Mouse (Mus musculus) ES-CJ7 (cell line): ENCODE data around the gene Stard10.

ENCODE experiments used
- DNase-seq: peaks from one replicate; pipeline ENCODE4 v3.0.0; 2011; ENCODE audit warnings: low read depth, low spot score

The Stard10 gene

DNA sequence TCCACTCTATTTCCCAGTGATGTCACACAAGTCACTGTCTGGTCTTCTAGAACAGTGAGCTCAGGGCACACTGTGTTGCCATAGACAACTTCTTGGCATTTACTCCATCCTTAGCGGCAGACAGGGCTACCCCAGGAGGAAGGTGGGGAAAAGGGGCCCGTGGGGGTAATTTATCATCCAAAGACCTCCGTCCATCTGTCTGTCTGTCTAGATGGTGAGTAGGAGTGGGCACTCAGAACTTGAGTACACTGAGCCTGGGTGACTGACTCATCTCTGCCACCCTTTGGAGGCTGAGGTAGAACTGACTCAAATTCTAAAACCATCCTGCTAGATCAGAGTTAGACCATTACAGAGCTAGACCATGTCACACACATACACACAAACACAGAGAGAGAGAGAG lies at the start of gene Stard10:
TSS of gene Stard10 (plus strand) at position 73 of the 400 bp plus-strand sequence.
- DNase-seq: no peak

DNA sequence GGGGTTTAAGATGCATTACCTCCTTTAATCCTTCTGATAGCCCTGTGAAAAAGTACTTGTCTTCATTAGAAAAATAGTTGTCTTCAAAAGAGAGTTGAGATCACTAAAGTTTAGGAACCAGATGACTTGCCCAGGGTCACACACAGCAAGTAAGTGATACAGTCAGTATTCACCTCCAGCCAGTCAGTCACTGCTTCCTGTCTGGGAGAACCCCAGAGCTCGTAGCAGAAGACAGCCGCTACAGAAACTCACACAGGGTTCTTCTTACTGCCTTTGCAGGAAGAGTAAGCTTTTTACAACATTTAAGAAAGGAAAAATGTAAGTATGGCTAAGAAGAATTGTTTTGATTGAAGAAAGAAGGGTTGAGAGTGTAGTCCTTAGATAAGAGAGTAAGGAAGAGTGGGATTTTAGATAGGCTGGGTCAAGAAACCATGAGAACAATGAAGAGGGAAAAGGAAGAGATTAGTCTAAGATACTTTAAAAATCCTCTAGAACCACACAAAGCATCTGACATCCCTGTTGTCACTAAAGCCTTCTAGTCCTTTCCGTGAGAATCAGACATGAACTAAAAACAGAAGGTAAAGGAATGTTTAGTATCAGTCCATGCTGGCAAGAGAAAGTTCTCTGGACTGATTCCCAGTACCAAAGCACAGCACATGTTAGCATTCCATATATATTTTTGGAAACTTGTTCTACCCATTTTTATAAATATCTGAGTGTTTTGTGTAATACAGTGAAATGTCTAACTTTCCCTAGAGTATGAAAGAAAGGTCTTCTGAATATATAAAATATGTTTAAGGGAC lies 49.2 kb upstream of the Stard10 start:
- no peak for DNase-seq

- DNase-seq: no peak
Measured at GRCm38 (mm10) chr7:101271602-101272001, 45.3 kb upstream of the Stard10 start.

DNA sequence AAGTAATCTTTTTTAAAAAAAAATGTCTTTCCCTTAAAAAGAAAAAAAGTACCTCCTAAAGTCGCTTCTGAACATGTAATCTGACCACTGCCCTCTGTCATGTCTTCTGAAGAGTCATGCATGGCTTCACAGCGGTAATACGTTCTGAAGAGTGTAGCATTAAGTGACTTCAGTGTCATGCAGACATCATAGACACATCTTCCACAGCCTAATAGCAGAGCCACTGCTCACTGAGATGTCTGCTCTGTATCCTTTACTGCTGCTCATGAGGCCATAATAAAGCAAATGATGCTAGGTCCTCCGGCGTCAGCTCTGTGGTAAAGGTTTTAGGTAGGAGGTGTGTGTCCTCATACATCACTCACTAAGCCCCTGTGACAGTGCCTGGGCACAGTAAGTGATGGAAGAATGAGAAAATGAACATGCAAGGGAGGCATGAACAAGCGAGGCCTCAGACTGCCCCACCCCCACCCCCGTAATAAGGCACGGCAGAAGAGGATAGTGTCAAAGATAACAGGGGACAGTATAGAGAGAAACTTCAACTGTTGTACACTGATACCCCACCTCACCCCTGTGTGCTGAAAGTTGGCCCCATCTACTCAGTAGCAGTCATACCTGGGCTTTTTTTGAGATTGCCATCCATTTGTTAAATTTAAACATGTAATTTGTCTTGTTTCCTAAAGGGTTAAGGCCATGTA lies 44.3 kb upstream of the Stard10 start:
- DNase-seq: no peak

GRCm38 (mm10) chr7:101282721-101283120 lies 34.2 kb upstream of the Stard10 start:
- no peak for DNase-seq

- DNase-seq: no peak
Measured at GRCm38 (mm10) chr7:101284504-101284903, 32.4 kb upstream of the Stard10 start.

DNA sequence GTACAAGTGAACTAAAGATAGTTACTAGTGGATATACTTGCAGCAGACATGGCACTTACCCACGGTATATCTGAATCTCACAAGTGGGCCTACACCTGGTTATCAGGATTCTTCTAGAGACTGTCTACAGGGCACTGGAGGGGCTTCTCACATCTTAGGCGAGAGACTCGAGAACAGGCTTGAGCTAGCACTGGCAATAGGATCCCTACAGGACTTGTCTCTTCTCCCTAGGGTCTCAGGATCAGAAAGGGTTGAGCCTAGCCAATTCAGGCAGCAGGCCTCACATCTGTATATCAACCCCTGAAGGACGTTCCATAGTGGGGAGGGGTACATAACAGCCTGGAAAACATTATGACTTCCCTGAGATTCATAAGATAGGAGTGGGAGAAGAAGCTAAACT lies 30.0 kb upstream of the Stard10 start:
- no peak for DNase-seq

- no peak for DNase-seq
Measured at GRCm38 (mm10) chr7:101287820-101288219, 29.1 kb upstream of the Stard10 start.

DNA sequence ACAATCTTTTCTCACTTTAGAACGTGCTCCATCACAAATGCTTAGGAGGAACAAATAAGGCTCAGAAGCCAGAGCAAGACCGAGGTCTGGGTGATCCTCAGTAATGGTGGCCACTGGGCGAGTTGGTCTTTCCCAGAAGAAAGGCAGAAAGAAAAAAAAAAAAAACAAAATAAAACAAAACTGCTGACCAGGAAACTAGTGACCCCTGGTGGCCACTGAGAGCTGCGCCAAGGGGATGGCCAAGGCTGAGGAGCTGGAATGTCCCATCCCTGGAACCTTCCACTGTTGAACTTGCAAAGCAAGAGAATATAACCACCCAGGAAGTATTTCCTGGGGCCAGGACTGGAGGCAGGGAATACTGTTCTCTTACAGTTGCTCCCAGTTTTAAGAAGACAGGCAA lies 28.4 kb upstream of the Stard10 start:
- DNase-seq: no peak

GRCm38 (mm10) chr7:101290401-101290800 lies 26.5 kb upstream of the Stard10 start:
- no peak for DNase-seq

GRCm38 (mm10) chr7:101291211-101291610 lies 25.7 kb upstream of the Stard10 start:
- DNase-seq: no peak

GRCm38 (mm10) chr7:101291641-101292040 lies 25.2 kb upstream of the Stard10 start:
- no peak for DNase-seq

- no peak for DNase-seq
Measured at GRCm38 (mm10) chr7:101292086-101292485, 24.8 kb upstream of the Stard10 start.

- DNase-seq: no peak
Measured at GRCm38 (mm10) chr7:101292696-101293095, 24.2 kb upstream of the Stard10 start.

DNA sequence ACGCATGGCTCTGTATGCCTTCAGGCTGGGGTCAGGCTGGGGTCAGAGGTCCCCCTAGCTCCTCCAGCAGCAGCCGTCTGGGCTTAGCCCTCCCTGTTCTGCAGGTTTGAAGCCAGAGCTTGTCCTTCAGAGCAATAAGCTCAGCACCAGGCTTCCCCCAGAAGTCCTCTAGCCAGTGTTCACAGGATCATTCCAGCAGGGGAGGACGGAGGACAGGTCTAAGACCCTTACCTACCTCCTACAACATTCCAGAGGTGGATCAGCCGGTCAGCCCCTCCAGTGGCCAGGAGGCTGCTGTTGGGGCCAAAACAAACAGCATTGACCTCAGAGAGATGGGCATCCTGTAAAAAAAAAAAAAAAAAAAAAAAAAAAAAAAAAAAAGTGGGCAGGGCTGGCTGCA lies 23.7 kb upstream of the Stard10 start:
- DNase-seq: no peak

DNA sequence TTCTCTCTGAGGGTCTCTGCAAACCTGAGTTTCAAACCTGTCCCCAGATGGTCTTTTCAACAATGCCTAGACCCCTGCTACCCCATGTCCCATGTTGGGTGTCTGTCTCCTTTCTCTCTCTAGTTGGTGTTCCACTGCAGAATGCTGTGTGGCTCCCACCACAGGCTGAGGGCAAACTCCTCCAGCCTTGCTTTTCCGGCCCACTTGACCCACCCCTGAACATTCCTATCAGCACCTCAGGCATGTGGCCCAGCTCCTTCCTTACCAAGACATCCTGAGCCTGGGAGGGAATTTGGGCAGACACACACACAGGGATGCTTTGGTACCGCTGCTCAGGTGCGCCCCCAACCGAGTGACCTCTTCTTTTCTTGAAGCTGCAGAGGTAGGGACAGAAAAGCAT lies 23.3 kb upstream of the Stard10 start:
- no peak for DNase-seq

- peak; percentile 56 for DNase-seq
Measured at GRCm38 (mm10) chr7:101295438-101295837, 21.4 kb upstream of the Stard10 start.

DNA sequence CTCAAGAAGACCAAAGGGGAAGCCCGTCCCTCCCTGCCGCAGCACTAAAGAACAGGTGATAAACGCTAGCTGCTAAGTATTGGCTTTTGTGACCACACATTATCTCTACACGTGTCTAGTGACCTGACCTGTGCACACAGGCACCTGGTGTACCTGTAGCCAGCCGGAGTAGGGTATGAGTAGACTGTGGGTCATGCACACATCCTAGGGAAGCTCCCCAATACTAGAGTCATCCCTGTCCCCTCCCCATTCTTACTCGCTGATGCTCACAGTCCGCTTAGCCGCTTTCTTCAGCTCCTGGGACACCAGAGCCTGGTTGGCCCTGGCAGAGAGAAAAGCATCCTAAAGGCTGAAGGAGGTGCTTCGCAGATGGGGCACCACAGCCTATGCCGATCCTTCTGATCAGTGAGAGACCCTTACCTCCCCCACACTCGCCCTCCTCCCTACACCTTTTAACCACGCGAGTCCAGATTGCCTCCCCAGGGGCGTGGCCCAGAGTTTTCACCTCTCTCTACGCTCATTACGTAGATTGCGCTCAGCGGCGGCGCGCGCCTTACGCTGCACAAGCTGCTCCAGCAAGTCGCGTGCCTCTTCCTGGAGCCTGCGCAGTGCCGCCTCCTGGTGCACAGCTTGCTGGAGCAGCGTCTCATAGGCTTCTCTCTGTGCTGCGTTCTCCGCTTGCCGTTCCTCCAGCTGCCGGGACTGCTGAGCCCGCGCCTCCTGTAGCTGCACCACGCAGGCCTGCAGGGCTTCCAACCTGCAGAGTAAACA lies 20.4 kb upstream of the Stard10 start:
- DNase-seq: peak; percentile 84

DNA sequence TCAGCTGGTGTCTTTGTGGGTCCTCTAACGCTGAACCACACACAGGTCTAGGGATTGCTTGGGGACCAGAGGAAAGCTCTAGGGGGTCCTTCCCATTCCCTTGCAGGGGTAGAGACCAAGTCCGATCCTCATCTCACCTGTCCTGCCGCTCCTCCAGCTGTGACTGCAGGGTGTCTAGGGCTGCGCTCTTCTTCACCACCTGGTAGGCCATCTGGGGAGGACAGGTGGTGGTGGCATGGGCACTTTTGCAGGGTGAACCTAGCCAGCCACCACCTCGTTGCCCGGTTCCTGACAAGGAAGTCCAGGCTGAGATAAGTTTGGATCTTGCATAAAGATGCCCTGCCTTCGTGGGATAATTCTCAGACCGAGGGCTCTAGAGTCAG lies 19.9 kb upstream of the Stard10 start:
- DNase-seq: no peak

DNA sequence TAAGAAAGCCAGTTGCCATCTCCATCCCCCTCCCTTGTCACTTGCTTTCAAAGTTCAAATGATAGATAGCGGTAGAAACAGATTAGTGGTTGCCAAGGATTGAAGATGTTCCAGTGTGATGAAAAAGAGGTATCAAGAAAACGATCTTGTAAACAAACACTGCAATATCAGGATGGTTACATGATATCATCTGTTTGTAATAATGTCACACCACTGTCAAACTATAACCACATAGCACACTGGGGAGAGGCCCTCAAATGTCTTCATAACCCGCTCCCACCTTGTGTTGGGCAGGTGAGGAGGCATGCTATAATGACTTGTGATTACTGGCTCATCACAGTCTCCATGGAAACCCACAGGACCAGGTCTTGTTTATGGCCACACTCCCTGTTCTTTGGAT lies 18.5 kb upstream of the Stard10 start:
- DNase-seq: no peak

GRCm38 (mm10) chr7:101301361-101301880 lies 15.5 kb upstream of the Stard10 start:
- DNase-seq: no peak

DNA sequence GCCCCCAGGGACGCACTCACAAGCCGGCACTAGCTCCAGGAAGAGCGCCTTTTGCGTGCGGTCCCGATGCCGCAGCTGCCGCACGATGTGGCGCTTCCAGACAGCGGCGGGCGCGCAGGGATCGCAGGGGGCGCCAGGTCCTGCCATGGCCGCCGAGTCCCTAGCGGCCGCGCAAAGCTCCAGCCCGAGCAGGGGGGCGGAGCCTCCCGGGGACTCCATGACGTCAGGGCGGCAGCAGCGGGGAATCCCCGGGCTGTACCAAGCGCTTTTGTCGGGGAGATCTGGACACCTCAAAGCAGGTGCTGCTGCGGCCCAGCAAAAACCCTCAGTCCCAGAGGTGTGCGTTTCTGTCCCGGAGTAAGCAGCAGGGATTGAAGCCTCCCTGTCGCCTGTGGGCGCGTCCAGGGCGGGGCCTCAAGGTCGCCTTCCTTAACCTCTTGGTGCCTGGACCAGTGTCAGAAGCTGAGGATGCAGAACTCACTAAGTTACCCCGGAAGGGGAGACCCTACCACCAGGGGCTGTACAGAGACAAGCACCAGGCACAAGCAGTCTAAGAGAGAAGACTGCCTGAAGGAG lies 14.9 kb upstream of the Stard10 start, which contains the start of gene Atg16l2:
TSS of gene Atg16l2 (minus strand) at position 371 of the 576 bp plus-strand sequence.
- peak; percentile 97 for DNase-seq
